Mouse (Mus musculus) liver, embryonic 14.5 days (tissue): ENCODE data around the gene Vegfa. TPM values are rescaled to one million over a fixed set of nuclear protein-coding genes. Genes with fewer than 3 reads are reported as not detected.
A peak's percentile ranks its signal among the peaks of the same experiment; 100 is the strongest.
"Not testable (repeated sequence)": the region's sequence is repeated elsewhere in the genome, so short reads cannot be mapped to it uniquely, and the experiment has no call there.

Experiments
- ATAC-seq: fragments of 200-750 bp; cut with Nextera tagmentation; 2 replicates; pipeline ENCODE4 v1.8.0; 2017; ENCODE audit warnings: moderate number of reproducible peaks, mild to moderate bottlenecking, moderate library complexity; ENCODE audit not compliant: insufficient read depth
- DNase-seq, 3 experiments: peaks; one replicate each; pipeline ENCODE4 v3.0.0-alpha.2; 2012 to 2013; ENCODE audit warnings: low read depth in 3 of 3, low spot score in 3 of 3
- H3K27ac ChIP-seq: fragments of 300-500 bp; sonication (generic); 2 replicates; pipeline ENCODE4 v1.5.1; 2014; ENCODE audit warnings: moderate library complexity, mild to moderate bottlenecking, control low read depth, inconsistent platforms
- H3K27me3 ChIP-seq: fragments of 300-500 bp; sonication (generic); 2 replicates; pipeline ENCODE4 v1.6.1; 2014; ENCODE audit warnings: mild to moderate bottlenecking, low read length, moderate library complexity; ENCODE audit not compliant: control insufficient read depth, insufficient read depth
- H3K36me3 ChIP-seq: fragments of 300-500 bp; sonication (generic); replicated peaks from 2 replicates; pipeline ENCODE4 v1.6.1; 2014; ENCODE audit warnings: low read depth; ENCODE audit not compliant: control insufficient read depth, insufficient read depth
- H3K4me1 ChIP-seq, 2 experiments: fragments of 200-500 bp in 1 of 2; fragments of 300-500 bp in 1 of 2; sonication (generic) in 1 of 2; replicated peaks; 2 replicates each; pipeline ENCODE4 v1.6.1; 2012 to 2014; ENCODE audit warnings: antibody characterized with exemption in 1 of 2, inconsistent platforms in 1 of 2, low read length in 1 of 2; ENCODE audit not compliant: control insufficient read depth in 2 of 2, insufficient read depth in 2 of 2
- H3K4me2 ChIP-seq: fragments of 300-500 bp; sonication (generic); 2 replicates; pipeline ENCODE4 v1.6.1; 2014; ENCODE audit warnings: low read depth, mild to moderate bottlenecking, control low read depth, moderate library complexity
- H3K4me3 ChIP-seq, 2 experiments: fragments of 200-500 bp in 1 of 2; fragments of 300-500 bp in 1 of 2; sonication (generic) in 1 of 2; 2 replicates each; pipeline ENCODE4 v1.5.1; 2012 to 2014; ENCODE audit warnings: low read depth in 2 of 2, low read length in 2 of 2, mild to moderate bottlenecking in 2 of 2, control low read depth in 1 of 2, inconsistent platforms in 1 of 2, moderate library complexity in 1 of 2; ENCODE audit not compliant: insufficient read depth in 1 of 2
- H3K9ac ChIP-seq: fragments of 300-500 bp; sonication (generic); replicated peaks from 2 replicates; pipeline ENCODE4 v1.6.1; 2014; ENCODE audit warnings: mild to moderate bottlenecking, control low read depth, moderate library complexity
- H3K9me3 ChIP-seq: fragments of 300-500 bp; sonication (generic); 2 replicates; pipeline ENCODE4 v1.6.1; 2016; ENCODE audit warnings: low read length, mixed read lengths; ENCODE audit not compliant: control insufficient read depth
- CTCF ChIP-seq: IDR thresholded peaks from 2 replicates; pipeline ENCODE4 v1.5.1; 2016; ENCODE audit warnings: antibody characterized with exemption, low read depth, control low read depth
- EP300 ChIP-seq: IDR thresholded peaks from 2 replicates; pipeline ENCODE4 v1.6.1; 2016; ENCODE audit warnings: antibody characterized with exemption, low read depth
- WGBS: fragments of 180-500 bp; shearing (Covaris S2); extraction: QIAGEN DNeasy Blood & Tissue Kit; methylation state at CpG from one replicate; pipeline ENCODE4 v1.1.7; 2014; ENCODE audit not compliant: insufficient replicate concordance; 5-methylcytosine and 5-hydroxymethylcytosine counted together
- polyA plus RNA-seq, 2 experiments: library from polyadenylated mRNA; depleted of rRNA in 1 of 2; stranded (reverse) in 1 of 2; unstranded in 1 of 2; fragments of >200 nt; fragmentation: Nextera tagmentation in 1 of 2; extraction: Ambion mirVana in 1 of 2; gene quantifications; 2 replicates each; pipeline versions ENCODE4 v1.2.1 to v1.2.3; 2012 to 2014

Vegfa gene
- polyA plus RNA-seq, 2 experiments, result 1.2 to 33.9 TPM

DNA sequence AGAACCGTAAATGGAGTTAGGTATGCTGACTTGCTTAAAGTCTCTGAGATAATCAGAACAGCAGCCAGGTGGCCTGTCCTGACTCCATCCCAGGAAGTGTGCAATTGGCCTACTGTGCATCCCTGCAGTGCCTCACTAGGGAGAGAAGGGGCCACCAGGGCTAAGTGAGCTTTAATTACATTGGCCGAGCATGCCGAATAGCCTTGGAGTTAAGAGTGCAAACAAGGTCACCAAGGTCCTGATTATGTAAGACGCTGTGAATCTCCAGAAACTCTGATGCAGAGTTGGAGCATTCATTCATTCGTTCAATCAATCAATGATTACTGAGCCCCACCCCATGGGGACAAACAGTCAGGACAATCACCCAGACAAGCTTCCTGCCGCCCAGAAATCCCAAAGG is 33.8 kb downstream of the Vegfa start:
- DNase-seq, result no peak
- no peaks in the 10 kb centered on the region for H3K9me3 ChIP-seq
- 36% methylated on average over 6 of the region's 6 CpGs for WGBS

DNA sequence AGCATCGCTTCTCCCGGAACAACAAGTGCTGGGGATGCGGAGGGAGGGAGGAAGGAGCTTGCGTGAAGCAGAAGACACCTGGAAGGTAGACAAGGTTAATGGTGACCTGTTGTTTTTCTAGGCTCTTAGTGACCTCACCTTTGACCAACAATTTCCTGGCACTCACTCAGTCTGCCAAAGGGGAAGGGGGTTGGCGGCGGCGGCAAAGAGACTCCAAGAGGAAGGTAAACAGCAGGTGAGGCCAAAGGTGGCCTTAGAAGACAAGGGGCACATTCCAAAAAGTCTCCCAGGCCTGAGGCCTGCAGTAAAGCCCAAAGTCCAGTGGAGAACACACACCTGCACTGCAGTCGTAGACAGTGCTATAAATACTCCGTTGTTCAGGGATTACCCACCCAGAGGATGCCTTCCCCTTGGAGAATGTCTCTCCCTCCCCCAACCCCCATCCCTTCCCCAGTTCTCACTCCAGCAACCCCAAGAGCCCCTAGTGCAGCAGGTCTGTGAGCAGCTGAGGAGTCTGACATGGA is 35.2 kb downstream of the Vegfa start:
- TF ChIP-seq CTCF (no peak), EP300 (no peak)
- 65% methylated on average over 9 of the region's 9 CpGs for WGBS
- Histone ChIP-seq H3K9ac (no peak overlapping the region), H3K9me3 (no peaks in the 10 kb centered on the region), H3K27me3 (no peaks in the 10 kb centered on the region), H3K27ac (no peak overlapping the region), H3K4me1 (peaks cover 0 to 8% of the 10 kb centered on the region in 2 experiments; a peak in 1 of 4 replicates), H3K4me2 (no peak overlapping the region), H3K36me3 (no peaks in the 10 kb centered on the region), H3K4me3 (no peak overlapping the region)
- ATAC-seq (no peak), DNase-seq (no peak)

More for the DNA sequence above, 33.8 kb downstream of the Vegfa start:
- H3K4me2 ChIP-seq, result no peak overlapping the region
- H3K27me3 ChIP-seq, result no peaks in the 10 kb centered on the region
- no peak overlapping the region for H3K9ac ChIP-seq
- TF ChIP-seq CTCF (no peak), EP300 (no peak)
- H3K4me3 ChIP-seq, result no peak overlapping the region
- no peaks in the 10 kb centered on the region for H3K36me3 ChIP-seq
- ATAC-seq, result no peak
- no peak overlapping the region for H3K27ac ChIP-seq
- peaks cover 0 to 8% of the 10 kb centered on the region in 2 experiments; a peak in 1 of 4 replicates for H3K4me1 ChIP-seq

DNA sequence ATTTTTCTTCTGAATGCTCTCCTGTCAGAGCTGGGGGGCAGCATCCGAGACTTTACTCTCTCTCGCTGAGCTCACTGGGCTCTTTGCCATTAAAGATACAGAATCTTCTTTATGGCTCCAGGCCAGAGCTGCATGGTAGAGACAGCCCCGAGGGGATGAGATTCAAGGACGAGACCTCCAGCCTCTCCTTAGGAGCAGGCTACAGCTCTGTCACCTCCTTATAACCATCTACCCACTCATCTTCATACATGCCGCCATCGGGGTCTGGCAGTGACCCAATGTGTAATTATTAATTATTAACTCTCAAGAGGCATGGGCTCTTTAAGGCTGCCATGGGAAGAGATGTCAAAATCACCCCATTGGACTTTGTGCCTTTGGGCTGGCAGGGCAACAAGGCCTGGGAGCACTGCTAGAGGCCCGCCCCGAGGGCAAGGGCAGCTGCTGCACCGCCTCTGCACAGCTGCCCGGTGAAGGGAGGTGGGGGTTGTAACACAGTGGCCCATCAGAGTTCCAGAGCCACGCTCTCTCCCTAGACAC is 37.8 kb downstream of the Vegfa start:
- H3K4me2 ChIP-seq, result no peak overlapping the region; the same call in 1 of the 2 replicates
- ATAC-seq, result peak; percentile 72
- H3K9me3 ChIP-seq, result no peaks in the 10 kb centered on the region
- H3K4me1 ChIP-seq, result peaks cover 0 to 8% of the 10 kb centered on the region in 2 experiments; a peak in 1 of 4 replicates
- no peak overlapping the region for H3K27ac ChIP-seq
- no peak for TF ChIP-seq CTCF
- TF ChIP-seq EP300, result no peak
- no peaks in the 10 kb centered on the region for H3K36me3 ChIP-seq
- H3K4me3 ChIP-seq, result no peak overlapping the region
- 57% methylated on average over 11 of the region's 11 CpGs for WGBS
- H3K27me3 ChIP-seq, result no peaks in the 10 kb centered on the region
- DNase-seq, result no peak
- H3K9ac ChIP-seq, result no peak overlapping the region

DNA sequence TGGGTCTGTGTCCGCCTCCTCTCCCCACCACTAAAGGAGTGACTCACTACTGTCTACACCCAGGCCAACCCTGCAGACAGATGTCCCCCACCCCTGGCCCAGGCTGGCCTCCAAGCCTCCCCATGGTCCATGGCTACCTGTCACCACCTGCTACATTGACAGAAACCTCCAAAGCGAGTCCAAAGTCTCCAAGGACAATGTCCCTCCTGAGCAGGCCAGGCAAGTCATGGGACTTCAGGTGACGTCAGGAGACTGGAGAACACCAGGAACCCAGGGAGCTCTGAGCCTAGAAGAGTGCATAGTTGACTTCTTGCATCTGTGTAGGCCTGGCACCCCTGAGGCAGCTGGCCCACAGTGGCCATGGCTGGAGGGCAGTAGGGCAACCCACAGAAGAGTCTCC is 45.3 kb downstream of the Vegfa start:
- H3K27me3 ChIP-seq, result no peaks in the 10 kb centered on the region
- no peaks in the 10 kb centered on the region for H3K4me1 ChIP-seq
- ATAC-seq (no peak), DNase-seq (no peak)
- H3K36me3 ChIP-seq, result no peaks in the 10 kb centered on the region
- H3K9me3 ChIP-seq, result no peaks in the 10 kb centered on the region
- no peak overlapping the region for H3K9ac ChIP-seq
- no peak overlapping the region for H3K4me2 ChIP-seq
- 64% methylated on average over 3 of the region's 3 CpGs for WGBS
- H3K27ac ChIP-seq, result no peak overlapping the region
- no peak for TF ChIP-seq CTCF
- TF ChIP-seq EP300, result no peak
- H3K4me3 ChIP-seq, result no peak overlapping the region

DNA sequence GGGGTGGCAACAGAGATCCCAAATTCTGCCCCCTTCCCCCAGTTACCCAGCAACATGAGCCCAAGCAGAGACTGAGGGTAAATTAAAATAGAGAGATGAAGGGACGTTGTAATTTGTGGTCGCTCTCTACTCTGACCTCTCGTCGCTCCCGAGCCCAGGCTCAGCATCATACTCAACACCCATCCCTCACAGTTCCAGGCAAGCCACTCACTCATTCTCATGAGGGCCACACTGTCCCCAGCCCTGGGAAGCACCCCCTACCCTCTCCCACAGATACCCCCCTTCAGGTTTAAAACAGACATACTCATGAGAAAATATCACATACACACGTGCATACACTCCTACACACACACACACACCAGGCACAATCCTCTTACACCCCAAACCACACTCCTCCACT is 45.8 kb downstream of the Vegfa start:
- no peak overlapping the region for H3K9ac ChIP-seq
- no peak for DNase-seq
- H3K36me3 ChIP-seq, result no peaks in the 10 kb centered on the region
- 64% methylated on average over 6 of the region's 6 CpGs for WGBS
- no peak overlapping the region for H3K4me2 ChIP-seq
- no peak for ATAC-seq
- H3K4me3 ChIP-seq, result no peak overlapping the region
- no peaks in the 10 kb centered on the region for H3K9me3 ChIP-seq
- H3K27me3 ChIP-seq, result no peaks in the 10 kb centered on the region
- no peaks in the 10 kb centered on the region for H3K4me1 ChIP-seq
- TF ChIP-seq CTCF (no peak), EP300 (no peak)
- no peak overlapping the region for H3K27ac ChIP-seq

DNA sequence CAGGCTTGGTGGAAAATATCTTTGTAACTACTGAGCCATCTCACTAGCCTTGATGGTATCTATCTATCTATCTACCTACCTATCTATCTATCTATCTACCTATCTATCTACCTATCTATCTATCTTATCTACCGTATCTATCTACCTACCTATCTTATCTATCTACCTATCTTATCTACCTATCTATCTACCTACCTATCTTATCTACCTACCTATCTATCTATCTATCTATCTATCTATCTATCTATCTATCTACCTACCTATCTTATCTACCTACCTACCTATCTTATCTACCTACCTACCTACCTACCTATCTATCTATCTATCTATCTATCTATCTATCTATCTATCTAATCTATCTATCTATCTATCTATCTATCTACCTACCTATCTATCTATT is 49.0 kb downstream of the Vegfa start:
- not testable (repeated sequence) for H3K4me2 ChIP-seq, H3K36me3 ChIP-seq, DNase-seq, H3K9ac ChIP-seq, H3K27ac ChIP-seq, H3K4me1 ChIP-seq, H3K9me3 ChIP-seq, ATAC-seq, H3K27me3 ChIP-seq, H3K4me3 ChIP-seq
- WGBS, result 68% methylated on average over 1 of the region's 1 CpGs
